Mouse (Mus musculus) liver, embryonic 11.5 days (tissue): ENCODE data around the gene BC016579. TPM values are rescaled to one million over a fixed set of nuclear protein-coding genes. Genes with fewer than 3 reads are reported as not detected.
A peak's percentile ranks its signal among the peaks of the same experiment; 100 is the strongest.

Experiments
- ATAC-seq: fragments of 200-750 bp; cut with Nextera tagmentation; replicated peaks from 2 replicates; pipeline ENCODE4 v1.8.0; 2017; ENCODE audit warnings: moderate number of reproducible peaks, mild to moderate bottlenecking, moderate TSS enrichment, moderate library complexity; ENCODE audit not compliant: low FRiP score
- DNase-seq: peaks from one replicate; pipeline ENCODE4 v3.0.0-alpha.2; 2017; ENCODE audit warnings: low spot score
- H3K27ac ChIP-seq: fragments of 300-500 bp; sonication (generic); 2 replicates; pipeline ENCODE4 v1.5.1; 2014; ENCODE audit warnings: mild to moderate bottlenecking, low read depth, low read length, control low read depth
- H3K27me3 ChIP-seq: fragments of 300-500 bp; sonication (generic); replicated peaks from 2 replicates; pipeline ENCODE4 v1.6.1; 2014; ENCODE audit warnings: low read length, mixed read lengths; ENCODE audit not compliant: control insufficient read depth, insufficient read depth
- H3K36me3 ChIP-seq: fragments of 300-500 bp; sonication (generic); 2 replicates; pipeline ENCODE4 v1.6.1; 2014; ENCODE audit warnings: mild to moderate bottlenecking, low read length, moderate library complexity, mixed read lengths; ENCODE audit not compliant: control insufficient read depth, insufficient read depth
- H3K4me1 ChIP-seq: fragments of 300-500 bp; sonication (generic); replicated peaks from 2 replicates; pipeline ENCODE4 v1.6.1; 2014; ENCODE audit warnings: low read length, mixed read lengths; ENCODE audit not compliant: control insufficient read depth, insufficient read depth
- H3K4me2 ChIP-seq: fragments of 300-500 bp; sonication (generic); 2 replicates; pipeline ENCODE4 v1.6.1; 2014; ENCODE audit warnings: mild to moderate bottlenecking, control low read depth, moderate library complexity
- H3K4me3 ChIP-seq: fragments of 300-500 bp; sonication (generic); 2 replicates; pipeline ENCODE4 v1.5.1; 2014; ENCODE audit warnings: low read depth, low read length, control low read depth
- H3K9ac ChIP-seq: fragments of 300-500 bp; sonication (generic); 2 replicates; pipeline ENCODE4 v1.6.1; 2014; ENCODE audit warnings: low read depth, low read length, control low read depth
- H3K9me3 ChIP-seq: fragments of 300-500 bp; sonication (generic); 2 replicates; pipeline ENCODE4 v1.6.1; 2016; ENCODE audit warnings: low read length, inconsistent platforms, mixed read lengths; ENCODE audit not compliant: control insufficient read depth
- WGBS: fragments of 180-500 bp; shearing (Covaris S2); extraction: QIAGEN DNeasy Blood & Tissue Kit; methylation state at CpG from one replicate; pipeline ENCODE4 v1.1.7; 2014; 5-methylcytosine and 5-hydroxymethylcytosine counted together
- polyA plus RNA-seq: library from polyadenylated mRNA; unstranded; fragments of >200 nt; fragmentation: Nextera tagmentation; extraction: Ambion mirVana; gene quantifications from 2 replicates; pipeline ENCODE4 v1.2.1, GENCODE M21; 2014

BC016579 gene
- polyA plus RNA-seq, 1 experiment from 2014 or later, result 0.34 TPM

- no peak overlapping the region for H3K4me2 ChIP-seq
- DNase-seq (no peak), ATAC-seq (no peak)
- H3K4me3 ChIP-seq, result no peak overlapping the region
- H3K27me3 ChIP-seq, result no peaks in the 10 kb centered on the region
- H3K4me1 ChIP-seq, result no peaks in the 10 kb centered on the region
- H3K9ac ChIP-seq, result no peak overlapping the region
- H3K27ac ChIP-seq, result no peak overlapping the region
- H3K9me3 ChIP-seq, result no peaks in the 10 kb centered on the region
- 81% methylated on average over 4 of the region's 4 CpGs for WGBS
- no peaks in the 10 kb centered on the region for H3K36me3 ChIP-seq
Measured at GRCm38 (mm10) chr16:45632420-45632819, 21.4 kb downstream of the BC016579 start.

- no peak for DNase-seq
- Histone ChIP-seq H3K9me3 (no peaks in the 10 kb centered on the region), H3K4me2 (no peak overlapping the region), H3K4me1 (no peaks in the 10 kb centered on the region), H3K27ac (no peak overlapping the region), H3K9ac (no peak overlapping the region), H3K36me3 (no peaks in the 10 kb centered on the region), H3K4me3 (no peak overlapping the region), H3K27me3 (no peaks in the 10 kb centered on the region)
- ATAC-seq, result 0 out of 2 replicates have a peak, but pooled peaks have one; percentile 56
- WGBS, result 59% methylated on average over 5 of the region's 5 CpGs
Measured at GRCm38 (mm10) chr16:45630347-45630960, 23.4 kb downstream of the BC016579 start.

GRCm38 (mm10) chr16:45629497-45630105 is 24.3 kb downstream of the BC016579 start:
- no peaks in the 10 kb centered on the region for H3K27me3 ChIP-seq
- H3K4me1 ChIP-seq, result 0 out of 2 replicates have a peak, but pooled peaks cover 3% of the 10 kb centered on the region
- WGBS, result 74% methylated on average over 8 of the region's 8 CpGs
- H3K9me3 ChIP-seq, result no peaks in the 10 kb centered on the region
- H3K27ac ChIP-seq, result no peak overlapping the region
- H3K9ac ChIP-seq, result no peak overlapping the region
- no peaks in the 10 kb centered on the region for H3K36me3 ChIP-seq
- DNase-seq (no peak), ATAC-seq (no peak)
- H3K4me3 ChIP-seq, result no peak overlapping the region
- H3K4me2 ChIP-seq, result no peak overlapping the region

GRCm38 (mm10) chr16:45625342-45625741 is 28.5 kb downstream of the BC016579 start:
- ATAC-seq (no peak), DNase-seq (no peak)
- Histone ChIP-seq H3K4me3 (no peak overlapping the region), H3K36me3 (no peaks in the 10 kb centered on the region), H3K4me2 (no peak overlapping the region), H3K4me1 (peaks cover 21% of the 10 kb centered on the region), H3K9ac (no peak overlapping the region), H3K27me3 (no peaks in the 10 kb centered on the region), H3K27ac (no peak overlapping the region; the same call in 1 of the 2 replicates), H3K9me3 (no peaks in the 10 kb centered on the region)
- 62% methylated on average over 2 of the region's 2 CpGs for WGBS

DNA sequence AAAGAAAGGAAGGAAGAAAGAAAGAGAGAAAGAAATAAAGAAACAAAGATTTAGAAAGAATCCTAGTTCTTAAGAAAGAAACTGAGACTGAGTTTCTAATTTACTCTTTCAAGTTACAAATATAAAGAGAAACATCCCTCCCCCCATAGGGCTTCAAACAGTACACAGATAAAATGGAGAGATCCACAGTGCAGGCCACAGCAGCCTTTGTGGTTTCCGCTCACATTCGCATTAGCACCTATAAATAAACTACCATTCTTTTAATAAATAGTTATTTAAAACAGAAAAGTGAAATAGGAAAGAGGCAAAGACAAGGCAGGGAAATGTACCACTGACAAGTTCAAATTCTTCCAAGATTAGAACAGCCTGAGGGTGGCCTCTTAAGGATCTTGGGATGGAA is 29.1 kb downstream of the BC016579 start:
- H3K4me3 ChIP-seq, result no peak overlapping the region
- ATAC-seq, result peak; percentile 37; the same call in 1 of the 2 replicates
- 39% methylated on average over 2 of the region's 2 CpGs for WGBS
- no peak overlapping the region for H3K9ac ChIP-seq
- no peak for DNase-seq
- no peak overlapping the region for H3K4me2 ChIP-seq
- no peak overlapping the region; the same call in 1 of the 2 replicates for H3K27ac ChIP-seq
- H3K27me3 ChIP-seq, result no peaks in the 10 kb centered on the region
- H3K36me3 ChIP-seq, result no peaks in the 10 kb centered on the region
- H3K9me3 ChIP-seq, result no peaks in the 10 kb centered on the region
- H3K4me1 ChIP-seq, result peaks cover 27% of the 10 kb centered on the region

DNA sequence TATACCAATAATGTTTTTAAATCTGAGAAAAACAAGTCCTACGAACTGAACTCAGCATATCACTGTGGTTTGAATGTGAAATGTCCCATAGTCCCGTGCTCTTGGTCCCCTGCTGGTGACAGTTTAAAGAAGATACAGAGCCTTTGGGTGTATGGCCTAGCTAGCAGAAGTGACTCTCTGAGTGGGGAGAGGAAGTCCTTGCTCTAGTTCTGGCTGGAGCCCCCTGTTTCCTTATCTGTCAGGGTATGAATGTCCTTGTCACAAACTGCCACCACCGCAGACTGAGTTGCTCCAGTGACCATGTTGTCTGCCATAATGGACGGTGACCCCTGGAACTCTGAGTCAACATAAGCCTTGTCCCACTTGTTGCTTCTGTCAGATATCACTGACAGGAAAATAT is 30.6 kb downstream of the BC016579 start:
- Histone ChIP-seq H3K9me3 (no peaks in the 10 kb centered on the region), H3K36me3 (no peaks in the 10 kb centered on the region), H3K4me2 (no peak overlapping the region), H3K27me3 (no peaks in the 10 kb centered on the region), H3K4me3 (no peak overlapping the region), H3K9ac (no peak overlapping the region), H3K27ac (peak overlapping the region; percentile 38; the same call in 1 of the 2 replicates), H3K4me1 (peaks cover 30% of the 10 kb centered on the region)
- no peak for DNase-seq
- WGBS, result 41% methylated on average over 4 of the region's 4 CpGs
- no peak for ATAC-seq

DNA sequence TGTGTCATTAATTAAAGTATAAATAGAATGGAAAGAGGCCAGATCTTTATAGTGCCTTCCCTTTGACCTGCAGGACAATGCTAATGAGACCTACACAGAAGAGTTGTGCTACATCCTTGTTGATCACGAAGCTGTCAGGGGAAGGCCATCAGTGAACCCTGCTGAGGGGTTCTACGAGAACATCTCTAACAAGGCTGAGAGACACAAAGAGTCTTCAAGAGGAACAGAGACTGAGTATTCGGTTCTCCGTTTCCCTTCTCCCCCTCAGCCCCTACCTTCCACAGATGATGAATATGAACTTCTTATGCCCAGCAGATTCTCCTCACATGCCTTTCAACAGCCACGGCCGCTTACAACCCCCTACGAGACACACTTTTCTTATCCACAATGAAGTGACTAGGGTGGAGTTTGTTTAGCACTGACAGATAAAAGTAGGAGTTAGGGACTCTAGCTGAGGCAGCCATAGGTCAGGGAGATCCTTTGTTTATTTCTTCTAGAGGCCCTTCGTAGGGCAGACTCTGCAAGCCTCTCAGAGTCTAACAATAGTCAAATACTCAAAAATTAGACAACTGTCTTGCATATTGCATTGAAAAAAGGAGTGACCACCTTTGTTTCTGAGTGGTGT is 34.0 kb downstream of the BC016579 start:
- H3K4me3 ChIP-seq, result no peak overlapping the region
- WGBS, result 45% methylated on average over 8 of the region's 8 CpGs
- peak; percentile 80 for ATAC-seq
- H3K4me2 ChIP-seq, result peak overlapping the region; percentile 29; the same call in 1 of the 2 replicates
- H3K36me3 ChIP-seq, result no peaks in the 10 kb centered on the region
- peaks cover 27% of the 10 kb centered on the region for H3K4me1 ChIP-seq
- H3K9me3 ChIP-seq, result no peaks in the 10 kb centered on the region
- no peak for DNase-seq
- H3K27me3 ChIP-seq, result no peaks in the 10 kb centered on the region
- H3K27ac ChIP-seq, result no peak overlapping the region; the same call in 1 of the 2 replicates
- no peak overlapping the region for H3K9ac ChIP-seq

- Histone ChIP-seq H3K27ac (no peak overlapping the region), H3K4me3 (no peak overlapping the region), H3K4me1 (peaks cover 13% of the 10 kb centered on the region; the same call in 1 of the 2 replicates), H3K36me3 (no peaks in the 10 kb centered on the region), H3K27me3 (no peaks in the 10 kb centered on the region), H3K4me2 (no peak overlapping the region), H3K9me3 (no peaks in the 10 kb centered on the region), H3K9ac (no peak overlapping the region)
- DNase-seq (no peak), ATAC-seq (no peak)
- WGBS, result 78% methylated on average over 1 of the region's 1 CpGs
Measured at GRCm38 (mm10) chr16:45615944-45616343, 37.9 kb downstream of the BC016579 start.
